Mouse (Mus musculus): Measurements from ENCODE around the gene Ebf1. TPM values are rescaled to one million over a fixed set of nuclear protein-coding genes. Genes with fewer than 3 reads are reported as not detected.

The Ebf1 gene
- total RNA-seq, 2 experiments from 2014 or later = 15.8 to 18.3 TPM

DNA sequence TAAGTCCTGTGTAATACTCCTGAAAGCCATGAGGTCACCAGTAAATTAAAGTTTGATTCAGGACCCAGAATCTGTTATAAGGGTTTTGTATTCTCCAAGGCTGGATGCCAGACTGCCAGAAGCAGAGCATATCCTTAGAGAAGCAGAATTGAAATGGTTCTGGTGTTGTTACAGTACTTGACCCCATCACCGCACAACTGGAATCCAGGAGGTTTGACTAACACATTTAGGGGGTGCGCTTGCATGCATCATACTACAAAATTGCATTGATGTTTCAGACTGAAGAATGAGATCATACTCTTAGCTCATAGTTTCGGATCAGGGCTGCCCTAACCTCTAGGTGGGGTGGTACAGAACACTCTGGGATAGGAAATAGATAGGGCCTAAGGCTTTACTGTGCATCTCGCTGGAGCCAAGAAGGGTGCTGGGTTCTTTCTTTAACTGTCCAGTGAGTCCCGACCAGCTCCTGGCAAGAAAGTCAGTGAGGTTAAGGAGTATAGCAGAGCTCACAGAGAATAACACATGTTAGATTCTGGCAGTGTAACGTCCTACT lies 106.9 kb downstream of the Ebf1 start:
- intact Hi-C loops (cut with DNase I; ENCODE audit: low total_unique reads) = no loop called here
- DNase-seq = peak; percentile 13

- no peak for DNase-seq
- intact Hi-C loops (cut with DNase I; ENCODE audit: low total_unique reads) = no loop called here
Measured at GRCm38 (mm10) chr11:44725732-44726131, 108.6 kb downstream of the Ebf1 start.

- intact Hi-C loops (cut with DNase I; ENCODE audit: low total_unique reads) = no loop called here
- no peak for DNase-seq
Measured at GRCm38 (mm10) chr11:44727376-44727775, 110.3 kb downstream of the Ebf1 start.

GRCm38 (mm10) chr11:44727821-44728220 lies 110.7 kb downstream of the Ebf1 start:
- intact Hi-C loops (cut with DNase I; ENCODE audit: low total_unique reads) = no loop called here

DNA sequence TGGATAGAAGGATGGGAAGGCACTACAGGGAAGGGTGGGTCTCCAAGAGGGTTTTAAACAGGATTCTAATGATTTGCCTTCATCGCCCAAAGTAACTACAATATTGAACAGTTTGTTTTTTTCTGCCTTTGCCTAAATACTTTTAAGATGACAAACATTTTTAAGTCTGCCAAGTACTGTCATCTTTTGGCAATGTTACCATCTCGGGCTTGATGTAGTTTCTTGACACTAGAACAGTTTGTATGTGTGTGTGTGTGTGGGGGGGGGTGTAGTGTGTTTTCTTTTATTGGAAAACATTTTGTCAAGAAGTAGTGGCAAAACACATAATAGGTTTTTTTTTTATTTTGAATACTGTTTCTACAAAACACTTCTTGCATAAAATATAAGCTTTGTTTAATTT lies 111.2 kb downstream of the Ebf1 start:
- DNase-seq = no peak
- intact Hi-C loops (cut with DNase I; ENCODE audit: low total_unique reads) = no loop called here

More at GRCm38 (mm10) chr11:44727821-44728220, 110.7 kb downstream of the Ebf1 start:
- DNase-seq = no peak

DNA sequence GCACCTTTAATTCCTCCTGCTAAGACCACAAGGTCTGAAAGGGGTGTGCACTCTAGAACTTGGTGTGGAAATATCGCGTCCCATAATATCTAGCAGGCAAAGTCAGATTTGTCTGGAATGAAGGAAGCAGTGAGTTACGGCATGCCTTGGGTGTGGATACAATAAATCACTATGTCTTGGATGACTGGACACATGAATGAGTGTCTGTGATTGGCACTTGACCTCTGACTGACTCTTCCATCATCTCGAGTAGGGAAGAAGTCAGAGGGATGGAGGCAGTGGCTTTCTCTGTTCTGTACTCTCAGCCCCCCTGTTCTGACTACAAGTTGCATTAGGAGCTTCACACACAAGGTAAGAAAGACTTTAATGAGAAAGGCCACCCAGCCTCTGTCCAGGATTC lies 112.8 kb downstream of the Ebf1 start:
- intact Hi-C loops (cut with DNase I; ENCODE audit: low total_unique reads) = no loop called here
- DNase-seq = no peak

- intact Hi-C loops (cut with DNase I; ENCODE audit: low total_unique reads) = no loop called here
Measured at GRCm38 (mm10) chr11:44731763-44732162, 114.6 kb downstream of the Ebf1 start.

DNA sequence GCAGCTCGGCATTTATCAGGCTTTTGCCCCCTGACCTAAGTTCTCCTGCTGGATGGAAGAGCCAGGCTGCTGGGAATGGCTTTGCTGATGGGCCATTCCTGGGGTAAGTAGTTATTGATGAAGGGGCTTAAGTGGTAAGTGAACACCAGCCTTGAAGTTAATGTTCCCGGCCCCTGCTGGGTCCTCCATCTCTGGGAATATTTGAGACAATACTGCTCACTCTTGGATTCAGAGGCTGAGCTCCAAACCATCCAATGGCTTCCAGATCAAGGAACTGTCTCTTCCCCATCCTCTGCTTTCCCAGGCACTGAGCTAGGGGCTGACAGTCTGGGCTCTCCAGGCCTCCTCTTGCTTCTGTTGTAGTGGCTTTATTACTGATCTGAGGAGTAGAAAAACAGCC lies 116.2 kb downstream of the Ebf1 start:
- intact Hi-C loops (cut with DNase I; ENCODE audit: low total_unique reads) = no loop called here
- DNase-seq = no peak

More at GRCm38 (mm10) chr11:44731763-44732162, 114.6 kb downstream of the Ebf1 start:
- no peak for DNase-seq

DNA sequence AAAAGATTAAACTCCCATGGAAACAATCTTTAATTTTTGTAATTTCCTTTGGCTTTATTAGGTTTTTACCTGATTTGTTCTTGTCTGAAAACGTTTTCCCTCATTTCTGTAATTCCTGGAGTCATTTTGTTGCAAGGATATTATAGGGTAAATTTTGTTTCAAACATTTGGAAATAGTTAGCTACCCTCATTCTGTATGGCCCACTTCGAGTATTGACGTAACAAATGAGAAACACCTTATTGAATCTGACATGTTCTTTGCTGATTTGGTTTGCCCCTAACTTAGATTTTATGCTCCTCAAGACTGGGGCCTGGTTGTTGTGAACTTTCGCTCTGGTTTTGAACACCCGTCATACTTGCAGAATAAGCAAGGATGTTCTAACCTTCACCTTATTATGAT lies 120.9 kb downstream of the Ebf1 start:
- DNase-seq = no peak
- intact Hi-C loops (cut with DNase I; ENCODE audit: low total_unique reads) = no loop called here

GRCm38 (mm10) chr11:44738820-44739219 lies 121.7 kb downstream of the Ebf1 start:
- intact Hi-C loops (cut with DNase I; ENCODE audit: low total_unique reads) = no loop called here

GRCm38 (mm10) chr11:44740278-44741041 lies 123.3 kb downstream of the Ebf1 start:
- intact Hi-C loops (cut with DNase I; ENCODE audit: low total_unique reads) = no loop called here

More at GRCm38 (mm10) chr11:44738820-44739219, 121.7 kb downstream of the Ebf1 start:
- no peak for DNase-seq

GRCm38 (mm10) chr11:44741042-44741491 lies 124.0 kb downstream of the Ebf1 start:
- no peak for DNase-seq
- intact Hi-C loops (cut with DNase I; ENCODE audit: low total_unique reads) = no loop called here

More at GRCm38 (mm10) chr11:44740278-44741041, 123.3 kb downstream of the Ebf1 start:
- no peak for DNase-seq

DNA sequence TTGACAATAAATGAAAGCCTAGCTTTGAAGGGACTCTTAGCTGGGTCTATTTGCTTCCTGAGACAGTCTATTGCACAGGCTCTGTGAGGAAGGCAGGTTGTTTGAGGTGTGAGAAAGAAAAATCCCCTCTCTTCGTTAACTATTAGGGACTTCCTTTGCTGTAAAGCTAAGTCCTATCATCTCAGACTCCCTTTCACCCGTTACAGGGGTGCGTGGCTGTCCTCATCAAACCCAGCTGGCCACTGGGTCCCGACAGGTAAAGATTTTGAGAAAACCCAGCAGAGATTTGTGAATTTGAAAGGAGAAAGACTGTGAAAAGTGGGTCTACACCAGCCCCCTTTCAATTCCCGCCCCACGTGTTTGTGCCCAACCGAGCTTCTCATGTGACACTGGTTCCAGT lies 127.3 kb downstream of the Ebf1 start:
- intact Hi-C loops (cut with DNase I; ENCODE audit: low total_unique reads) = no loop called here
- DNase-seq = no peak

DNA sequence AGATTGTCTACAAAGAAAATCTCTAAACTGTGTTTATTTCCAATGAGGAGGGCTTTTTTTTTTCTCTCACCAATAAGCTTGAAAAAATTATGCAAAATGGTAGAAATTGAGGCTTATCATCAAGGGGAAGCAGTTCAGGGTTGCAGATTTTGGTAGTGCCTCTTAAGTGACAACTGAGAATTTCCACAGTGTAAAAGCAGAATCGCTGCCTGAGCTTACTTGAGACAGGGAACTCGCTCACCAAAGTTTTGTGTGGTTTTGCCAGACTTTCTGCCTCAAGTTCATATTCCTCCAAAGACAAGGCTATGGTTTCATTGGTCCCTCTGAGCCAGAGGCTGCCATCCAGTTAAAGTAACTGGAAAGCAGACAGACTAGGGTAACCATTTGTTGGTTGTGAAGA lies 128.8 kb downstream of the Ebf1 start:
- intact Hi-C loops (cut with DNase I; ENCODE audit: low total_unique reads) = no loop called here
- no peak for DNase-seq

- DNase-seq = no peak
- intact Hi-C loops (cut with DNase I; ENCODE audit: low total_unique reads) = no loop called here
Measured at GRCm38 (mm10) chr11:44746731-44747130, 129.6 kb downstream of the Ebf1 start.

DNA sequence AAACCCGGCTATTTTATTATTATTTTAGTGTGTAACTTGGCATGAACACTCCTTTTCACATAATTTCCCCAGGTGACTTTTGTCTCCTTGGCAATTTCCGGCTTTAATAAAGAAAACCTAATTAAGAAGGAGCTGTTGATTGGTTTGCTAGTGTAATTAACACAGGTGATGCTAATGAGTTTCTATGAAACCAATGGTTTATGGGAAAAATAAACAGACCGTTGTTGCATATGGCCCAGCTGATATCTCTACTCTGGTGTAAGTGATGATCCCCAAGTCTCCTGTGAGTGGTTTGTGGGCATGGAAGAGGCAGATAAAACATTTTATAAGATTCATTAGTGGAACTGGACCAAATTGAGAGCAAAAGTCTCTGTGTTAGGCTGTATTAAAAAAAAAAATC lies 132.2 kb downstream of the Ebf1 start:
- intact Hi-C loops (cut with DNase I; ENCODE audit: low total_unique reads) = no loop called here

DNA sequence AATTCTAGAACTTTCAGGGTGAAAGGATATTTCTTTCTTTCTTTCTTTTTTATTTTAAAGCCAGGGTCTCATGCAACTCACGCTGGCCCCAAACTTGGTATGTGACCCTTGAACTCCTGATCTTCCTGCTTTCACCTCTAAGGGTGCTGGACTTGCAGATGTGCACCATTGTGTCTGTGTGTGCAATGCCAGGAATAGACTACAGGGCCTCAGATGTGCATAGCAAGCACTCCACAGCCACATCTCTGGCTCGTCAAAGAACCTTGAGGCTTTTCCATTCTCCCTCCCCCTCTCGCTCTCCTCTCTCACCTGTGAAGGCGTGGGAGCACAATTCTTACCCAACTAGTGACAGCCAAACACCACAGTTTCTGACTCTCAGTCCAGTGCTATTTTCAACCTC lies 137.2 kb downstream of the Ebf1 start:
- intact Hi-C loops (cut with DNase I; ENCODE audit: low total_unique reads) = no loop called here
- no peak for DNase-seq

More for the DNA sequence above, 132.2 kb downstream of the Ebf1 start:
- no peak for DNase-seq

- DNase-seq = no peak
- intact Hi-C loops (cut with DNase I; ENCODE audit: low total_unique reads) = no loop called here
Measured at GRCm38 (mm10) chr11:44756321-44756720, 139.2 kb downstream of the Ebf1 start.

- DNase-seq = no peak
- intact Hi-C loops (cut with DNase I; ENCODE audit: low total_unique reads) = no loop called here
Measured at GRCm38 (mm10) chr11:44758857-44759256, 141.7 kb downstream of the Ebf1 start.

GRCm38 (mm10) chr11:44761128-44761996 lies 144.2 kb downstream of the Ebf1 start:
- DNase-seq = no peak
- intact Hi-C loops (cut with DNase I; ENCODE audit: low total_unique reads) = no loop called here

Data from gastrocnemius, postnatal 14 days (tissue).